In genomic region chr2:9905995-9906394, GRCm38 (mm10) we compare ENCODE assay signal across 1 mouse cellular context.
TF ChIP-seq lines count a peak whose summit lies in the region.

No protein-coding gene starts in this region.

TF ChIP-seq in MEL, 35 proteins besides CTCF, POLR2A, EP300 and RAD21 (continued from another document):
- TF ChIP-seq MAFK (IDR thresholded peaks at IDR 0.05; ENCODE audit: borderline replicate concordance, low read depth, low read length) = no peak
- peak; percentile 71 for TF ChIP-seq GATA1 (IDR thresholded peaks at IDR 0.05; ENCODE audit: low read depth, low read length)
- peak; percentile 32 to 71; a peak in 3 of 4 replicates for TF ChIP-seq USF2 (IDR thresholded peaks at IDR 0.05; ENCODE audit: borderline replicate concordance in 1 of 2, insufficient read depth in 1 of 2, low read depth in 1 of 2, low read length in 2 of 2)
- no peak for TF ChIP-seq JUND (IDR thresholded peaks at IDR 0.05; ENCODE audit: low read depth, low read length)
- TF ChIP-seq NRF1 (IDR thresholded peaks at IDR 0.05; ENCODE audit: insufficient read depth, low read depth, low read length, poor library complexity, severe bottlenecking) = no peak
- no peak for TF ChIP-seq MAZ (IDR thresholded peaks at IDR 0.05; ENCODE audit: low read depth, low read length)
- TF ChIP-seq E2F4 (IDR thresholded peaks at IDR 0.05; ENCODE audit: borderline replicate concordance, low read depth, low read length) = no peak
- TF ChIP-seq ZNF384 (IDR thresholded peaks at IDR 0.05; ENCODE audit: low read depth, low read length) = peak; percentile 51; the same call in 1 of the 2 replicates
- TF ChIP-seq BHLHE40 (IDR thresholded peaks at IDR 0.05; ENCODE audit: borderline replicate concordance, low read depth, low read length) = no peak
- no peak for TF ChIP-seq ZC3H11A (IDR thresholded peaks at IDR 0.05; ENCODE audit: low read depth, low read length)
- no peak for TF ChIP-seq RCOR1 (IDR thresholded peaks at IDR 0.05; ENCODE audit: low read depth, low read length)
- TF ChIP-seq CHD1 (IDR thresholded peaks at IDR 0.05; ENCODE audit: low read depth, low read length) = no peak
- TF ChIP-seq UBTF (IDR thresholded peaks at IDR 0.05; ENCODE audit: borderline replicate concordance, insufficient read depth, low read depth, low read length) = no peak
- no peak for TF ChIP-seq ELF1 (IDR thresholded peaks at IDR 0.05; ENCODE audit: low read depth, low read length)
- no peak for TF ChIP-seq GABPA (IDR thresholded peaks at IDR 0.05; ENCODE audit: low read depth, low read length)
- peak; percentile 78 for TF ChIP-seq TCF12 (IDR thresholded peaks at IDR 0.05; ENCODE audit: low read depth, low read length)
- no peak for TF ChIP-seq ZMIZ1 (IDR thresholded peaks at IDR 0.05; ENCODE audit: low read depth, low read length)
